Mouse (Mus musculus) spleen, postnatal 10 days (tissue): ENCODE measurements around the gene Hoxb5.

Source experiments
- DNase-seq, 2 experiments: peaks; one replicate each; pipeline ENCODE4 v3.0.0; 2021 to 2022; ENCODE audit warnings: low spot score in 2 of 2

The Hoxb5 gene

DNA sequence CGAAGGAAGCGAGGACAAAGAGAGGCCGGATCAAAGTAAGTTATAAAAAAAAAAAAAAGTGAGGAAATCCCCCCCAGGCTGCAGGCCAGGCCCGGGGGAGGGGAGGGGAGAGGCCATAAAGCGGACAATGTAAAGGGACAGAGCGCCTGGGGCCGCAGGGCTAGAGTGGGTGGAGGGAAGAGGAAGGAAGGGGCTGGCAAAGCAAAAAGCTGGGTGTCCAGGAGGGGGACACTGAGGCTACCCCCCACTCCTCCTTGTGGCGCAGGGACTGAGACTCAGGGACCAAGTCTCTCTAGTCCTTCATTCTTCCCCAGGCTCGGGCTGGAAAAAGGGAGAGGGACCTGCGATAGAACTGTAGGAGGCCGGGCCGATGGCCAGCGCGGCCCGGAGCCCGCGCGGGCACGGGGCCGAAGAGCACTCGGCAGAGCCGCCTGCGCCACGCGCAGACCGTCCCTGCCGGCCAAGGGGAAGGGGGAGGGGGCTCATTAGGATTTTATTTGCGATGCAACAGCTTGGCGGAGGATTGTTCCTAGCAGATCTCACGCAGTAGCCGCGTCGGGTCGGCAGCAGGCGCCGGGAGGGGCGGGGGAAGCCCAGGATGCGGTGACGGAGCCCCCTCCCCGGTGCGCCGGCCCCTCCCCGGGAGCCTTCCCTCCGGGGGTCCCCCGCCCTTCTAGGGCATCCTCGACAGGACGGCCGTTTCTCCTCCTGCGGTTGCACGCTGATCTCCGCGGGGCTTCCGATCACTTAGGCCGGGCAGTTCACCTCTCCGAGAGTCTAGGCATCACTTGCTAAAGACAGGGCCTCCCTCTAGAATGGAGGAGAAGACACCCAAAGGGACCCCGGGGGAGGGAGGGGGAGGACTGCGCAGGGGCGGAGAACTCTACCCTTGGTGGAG, 30.9 kb upstream of the Hoxb5 start:
- DNase-seq = no peak

GRCm38 (mm10) chr11:96274428-96274827, 28.7 kb upstream of the Hoxb5 start:
- DNase-seq = no peak

DNA sequence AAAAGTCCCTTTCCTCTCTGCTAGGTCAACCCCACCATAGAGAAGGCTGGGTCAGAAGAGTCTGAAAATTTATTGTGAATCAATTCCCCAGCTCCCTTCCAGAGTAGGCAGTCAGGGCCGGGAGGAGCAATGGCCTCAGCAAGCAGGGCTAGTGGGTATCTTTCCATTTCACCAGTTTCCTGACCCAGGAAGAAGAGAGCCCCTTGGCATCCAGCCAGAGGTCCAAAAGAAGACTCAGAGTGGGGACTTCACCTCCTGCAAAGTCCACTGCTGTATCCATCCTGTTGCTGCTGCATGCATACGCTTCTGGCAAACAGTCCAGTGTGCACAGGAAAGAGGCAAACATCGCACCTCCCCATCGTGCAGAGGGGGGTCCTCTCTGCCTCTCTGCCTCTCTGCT, 27.2 kb upstream of the Hoxb5 start:
- no peak for DNase-seq

DNA sequence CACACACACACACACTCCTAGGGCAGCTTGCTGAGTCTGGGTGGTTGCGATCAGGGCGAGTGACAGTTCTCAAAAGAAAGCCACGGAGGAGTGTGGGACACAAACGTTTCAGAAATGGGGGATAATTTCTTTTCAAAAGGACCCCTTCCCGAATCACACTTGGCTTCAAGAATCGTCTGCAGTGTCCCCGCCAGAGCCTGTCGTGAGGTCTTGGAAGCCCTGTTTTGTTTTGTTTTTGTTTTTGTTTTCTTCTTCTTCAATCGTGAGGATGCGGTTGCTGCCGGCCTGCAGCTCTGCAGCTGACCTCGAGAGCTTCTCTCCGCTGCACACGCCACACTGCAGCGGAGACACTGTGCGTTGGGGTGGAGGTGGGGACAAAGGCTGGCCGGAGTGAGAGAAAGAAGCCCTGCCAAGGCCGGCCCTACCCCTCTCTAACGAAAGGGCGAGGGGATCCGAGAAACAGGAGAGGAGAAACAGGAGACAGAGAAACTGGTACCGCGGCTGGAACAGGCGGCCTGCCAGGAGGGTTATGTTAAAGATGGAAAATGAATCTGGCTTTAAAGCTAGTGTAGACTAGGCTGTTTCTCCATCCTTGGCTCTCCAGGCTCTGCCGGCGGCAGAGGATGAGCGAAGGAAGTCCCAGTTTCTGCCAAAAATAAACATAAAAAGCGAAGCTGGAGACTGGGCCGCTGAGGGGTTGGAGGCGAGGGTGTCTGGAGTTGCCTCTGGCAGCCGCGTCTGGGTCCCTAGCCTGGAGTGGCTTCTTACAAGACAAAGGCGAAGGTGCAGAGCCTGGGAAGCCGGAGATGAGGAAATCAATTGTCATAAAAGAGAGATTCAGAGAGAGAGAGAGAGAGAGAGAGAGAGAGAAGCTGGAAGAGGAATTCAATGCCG, 25.7 kb upstream of the Hoxb5 start:
- DNase-seq = no peak

- DNase-seq = no peak
Measured at GRCm38 (mm10) chr11:96278324-96278723, 24.8 kb upstream of the Hoxb5 start.

- DNase-seq = peak; percentile 40 to 79
Measured at GRCm38 (mm10) chr11:96278773-96279172, 24.4 kb upstream of the Hoxb5 start.

DNA sequence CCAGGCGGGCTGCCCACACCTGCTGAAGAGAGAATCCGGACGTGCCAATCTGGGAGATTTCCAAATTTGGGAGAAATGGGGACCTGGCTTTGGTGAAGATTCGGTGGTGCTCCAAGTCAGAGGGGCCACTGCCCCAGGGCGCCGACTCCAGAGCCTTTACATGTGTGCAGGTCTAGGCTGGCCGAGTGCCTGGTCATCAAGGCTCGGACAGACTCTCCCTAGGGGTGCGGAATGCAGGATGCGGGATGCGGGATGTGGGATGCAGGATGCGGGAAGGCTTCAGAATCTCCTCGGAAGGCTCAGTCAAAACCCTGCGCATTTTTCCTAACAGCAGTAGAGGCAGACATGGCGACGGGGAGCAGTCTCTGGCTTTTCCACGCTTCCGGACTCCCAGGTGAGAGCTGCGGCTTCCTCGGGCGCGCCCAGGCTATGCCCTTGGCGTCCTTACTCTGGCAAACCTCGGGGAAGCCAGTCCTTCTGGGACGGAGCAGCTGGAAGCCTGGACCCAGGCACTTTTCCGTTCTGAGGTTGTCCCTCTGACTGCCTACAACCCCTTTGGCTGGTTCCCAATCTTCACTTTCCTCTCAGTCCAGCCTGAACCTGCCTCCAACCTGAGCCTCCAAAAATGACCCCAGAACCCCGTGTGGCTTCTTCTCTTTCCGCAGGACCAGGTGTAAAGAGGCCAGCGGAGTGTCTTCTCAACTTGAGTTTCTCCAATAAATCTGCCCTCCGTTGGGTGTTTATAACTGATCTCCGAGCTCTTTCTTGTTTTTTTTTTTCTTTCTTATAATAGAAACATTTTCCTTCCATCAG, 23.5 kb upstream of the Hoxb5 start:
- no peak for DNase-seq

DNA sequence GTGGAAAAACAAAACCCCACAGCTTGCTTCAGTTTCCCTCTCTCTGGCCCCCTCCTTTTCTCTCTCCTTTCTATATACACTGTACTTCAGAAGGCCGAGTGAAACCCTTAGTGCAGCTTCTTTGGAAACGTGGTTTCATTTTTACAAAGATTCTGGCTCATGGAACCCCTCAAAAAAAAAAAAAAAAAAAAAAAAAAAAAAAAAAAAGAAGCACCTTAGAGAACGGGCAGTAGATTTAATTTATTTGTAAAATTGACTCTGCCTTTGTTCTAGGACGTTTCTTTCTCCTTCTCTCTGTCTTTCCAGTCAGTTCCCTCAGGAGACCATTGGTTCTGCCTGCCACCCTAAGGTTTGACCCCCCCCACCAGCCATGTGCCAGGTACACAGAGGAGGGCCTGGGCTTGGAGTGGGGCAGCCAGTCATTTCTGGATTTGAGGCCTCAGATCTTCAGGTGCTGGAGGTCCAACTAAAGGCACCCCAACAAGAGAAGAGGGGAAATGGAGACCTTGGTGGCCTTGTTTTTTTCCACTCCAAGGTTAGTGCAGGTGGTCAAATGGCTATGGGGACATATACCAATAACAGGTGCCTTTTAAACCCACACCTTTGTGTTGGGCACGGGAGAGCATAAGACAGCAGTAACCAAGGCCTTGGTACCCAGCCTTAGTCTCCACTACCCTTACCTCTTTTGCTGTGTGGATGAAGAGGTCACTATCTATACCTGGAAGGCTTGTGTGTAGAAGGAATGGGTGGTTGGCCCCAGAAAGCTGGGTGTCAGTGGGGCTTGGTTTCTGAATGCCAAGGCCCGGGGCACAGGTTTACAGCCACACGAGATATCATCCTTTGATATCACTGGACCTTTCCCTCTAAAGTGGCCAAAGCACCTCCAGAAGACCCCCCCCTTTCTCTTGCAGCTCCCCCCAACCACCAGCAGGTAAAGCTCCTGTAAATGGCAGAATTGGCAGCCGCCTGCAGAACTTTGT, 22.4 kb upstream of the Hoxb5 start:
- DNase-seq = no peak

DNA sequence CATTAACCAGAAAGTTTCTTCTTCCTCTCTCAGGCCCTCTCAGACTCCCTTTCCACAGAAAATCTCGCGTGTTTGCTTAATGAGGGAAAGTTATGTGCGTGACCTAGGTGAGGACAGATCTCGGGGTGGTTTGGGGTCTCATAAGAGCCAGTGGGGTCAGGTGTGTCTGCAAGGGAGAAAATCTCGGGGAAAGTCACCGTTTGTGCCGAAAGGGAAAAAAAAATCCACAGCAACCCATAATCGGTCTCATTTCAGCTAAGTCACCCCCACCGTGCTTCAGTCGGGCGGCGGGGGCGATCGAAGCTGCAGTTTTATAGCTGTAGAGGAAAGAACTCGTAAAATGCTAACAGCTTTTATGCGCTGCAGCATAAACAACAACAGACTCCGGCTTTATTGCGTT, 21.7 kb upstream of the Hoxb5 start:
- DNase-seq = no peak

GRCm38 (mm10) chr11:96281855-96282570, 21.1 kb upstream of the Hoxb5 start, which contains the start of gene Hoxb8:
Gene Hoxb8, plus strand, starts transcription at chr11:96281905.
- no peak for DNase-seq

- DNase-seq = no peak
Measured at GRCm38 (mm10) chr11:96282795-96283430, 20.2 kb upstream of the Hoxb5 start.

- no peak for DNase-seq
Measured at GRCm38 (mm10) chr11:96284041-96284749, 18.9 kb upstream of the Hoxb5 start.

- DNase-seq = no peak
Measured at GRCm38 (mm10) chr11:96284774-96285734, 18.1 kb upstream of the Hoxb5 start.

GRCm38 (mm10) chr11:96285771-96286738, 17.1 kb upstream of the Hoxb5 start, which contains the start of gene Hoxb7:
Gene Hoxb7, plus strand, starts transcription at chr11:96286623.
- DNase-seq = no peak

- no peak for DNase-seq
Measured at GRCm38 (mm10) chr11:96286739-96287385, 16.3 kb upstream of the Hoxb5 start.

DNA sequence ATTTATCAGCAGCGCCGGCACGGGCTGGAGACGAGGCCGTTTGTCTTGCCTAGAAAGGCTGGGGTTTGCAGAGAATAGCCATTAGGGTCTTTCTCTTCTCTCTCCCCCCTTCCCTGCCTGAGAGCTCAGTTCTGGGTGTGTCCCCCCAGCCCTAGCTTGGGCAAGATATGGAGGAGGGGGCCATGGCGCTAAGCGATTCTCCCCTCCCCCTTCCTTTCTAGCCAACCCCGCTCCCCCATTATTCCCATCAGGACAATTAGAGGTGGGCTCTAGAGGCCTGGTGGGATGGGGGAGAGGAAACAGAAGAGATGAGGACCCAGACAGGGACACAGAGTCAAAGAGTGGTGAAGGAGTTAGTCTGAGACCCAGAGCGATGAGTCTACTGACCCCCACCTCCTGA, 15.7 kb upstream of the Hoxb5 start:
- no peak for DNase-seq
